Mouse (Mus musculus) myocyte (in vitro differentiated cells): ENCODE measurements around the gene Ier5l.

ENCODE experiments used
- E2F4 ChIP-seq: IDR thresholded peaks from one replicate; pipeline ENCODE4 v1.6.1; 2011; ENCODE audit warnings: mild to moderate bottlenecking, control low read depth, moderate library complexity; ENCODE audit not compliant: insufficient read depth
- MAX ChIP-seq: IDR thresholded peaks from one replicate; pipeline ENCODE4 v1.6.1; 2011; ENCODE audit warnings: low read depth, mild to moderate bottlenecking, control low read depth
- MYOD1 ChIP-seq, 3 experiments: IDR thresholded peaks; one replicate each; pipeline ENCODE4 v1.6.1; 2011; ENCODE audit warnings: control low read depth in 2 of 3, low read depth in 2 of 3, mild to moderate bottlenecking in 2 of 3, moderate library complexity in 1 of 3; ENCODE audit not compliant: insufficient read length in 2 of 3, control insufficient read depth in 1 of 3
- MYOG ChIP-seq, 3 experiments: IDR thresholded peaks; one replicate each; pipeline ENCODE4 v1.6.1; 2011; ENCODE audit warnings: control low read depth in 2 of 3, low read depth in 2 of 3, mild to moderate bottlenecking in 2 of 3; ENCODE audit not compliant: insufficient read length in 2 of 3, control insufficient read depth in 1 of 3, insufficient read depth in 1 of 3
- POLR2A ChIP-seq: IDR thresholded peaks from one replicate; pipeline ENCODE4 v1.6.1; 2011; ENCODE audit warnings: low read depth, mild to moderate bottlenecking, control low read depth, moderate library complexity; ENCODE audit not compliant: insufficient read length
- POLR2AphosphoS2 ChIP-seq: IDR thresholded peaks from one replicate; pipeline ENCODE4 v1.6.1; 2011; ENCODE audit warnings: low read depth, control low read depth; ENCODE audit not compliant: insufficient read length
- REST ChIP-seq: IDR thresholded peaks from one replicate; pipeline ENCODE4 v1.6.1; 2011; ENCODE audit warnings: mild to moderate bottlenecking, control low read depth, moderate library complexity; ENCODE audit not compliant: insufficient read depth, insufficient read length
- TCF12 ChIP-seq: IDR thresholded peaks from one replicate; pipeline ENCODE4 v1.6.1; 2011; ENCODE audit warnings: mild to moderate bottlenecking, control low read depth; ENCODE audit not compliant: poor library complexity, insufficient read depth, severe bottlenecking
- USF1 ChIP-seq: IDR thresholded peaks from one replicate; pipeline ENCODE4 v1.6.1; 2011; ENCODE audit warnings: low read depth, mild to moderate bottlenecking, control low read depth, moderate library complexity

DNA sequence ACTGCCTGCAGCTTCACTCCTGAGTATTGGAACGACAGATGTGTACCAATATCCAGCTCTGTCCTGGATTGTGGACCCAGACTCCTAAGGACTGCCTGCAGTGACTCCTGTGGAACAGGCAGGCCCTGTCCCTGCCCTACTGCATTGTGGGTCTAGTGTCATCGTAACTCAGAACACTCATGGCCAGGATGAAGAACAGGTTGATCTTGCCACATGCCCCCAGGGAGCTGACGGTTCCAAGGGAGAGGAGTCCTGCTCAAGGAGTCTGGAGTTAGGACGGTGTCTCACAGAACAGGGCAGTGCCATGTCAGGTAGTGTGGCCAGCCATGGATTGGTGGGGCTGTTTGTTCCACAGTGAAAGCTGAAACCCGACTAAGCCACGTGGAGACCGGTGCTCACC, 27.7 kb upstream of the Ier5l start:
- TF ChIP-seq REST (no peak), POLR2A (no peak), E2F4 (no peak), POLR2AphosphoS2 (no peak), USF1 (no peak), MYOG (IDR thresholded peaks at IDR 0.05; ENCODE audit: control insufficient read depth in 1 of 3, insufficient read depth in 1 of 3, insufficient read length in 2 of 3, low read depth in 2 of 3) (no peak), MYOD1 (IDR thresholded peaks at IDR 0.05; ENCODE audit: control insufficient read depth in 1 of 3, insufficient read length in 2 of 3, low read depth in 2 of 3) (no peak), MAX (no peak), TCF12 (no peak)
